Mouse (Mus musculus): ENCODE measurements at regions not wholly inside any gene's neighbourhood (a gene's known extent, or its start where the extent isn't known, plus 50 kb on each side); places are given as distances from the start of the nearest gene placed in this dataset.
A peak's percentile ranks its signal among the peaks of the same experiment; 100 is the strongest.
"Not testable (repeated sequence)": the region's sequence is repeated elsewhere in the genome, so short reads cannot be mapped to it uniquely, and the experiment has no call there.

DNA sequence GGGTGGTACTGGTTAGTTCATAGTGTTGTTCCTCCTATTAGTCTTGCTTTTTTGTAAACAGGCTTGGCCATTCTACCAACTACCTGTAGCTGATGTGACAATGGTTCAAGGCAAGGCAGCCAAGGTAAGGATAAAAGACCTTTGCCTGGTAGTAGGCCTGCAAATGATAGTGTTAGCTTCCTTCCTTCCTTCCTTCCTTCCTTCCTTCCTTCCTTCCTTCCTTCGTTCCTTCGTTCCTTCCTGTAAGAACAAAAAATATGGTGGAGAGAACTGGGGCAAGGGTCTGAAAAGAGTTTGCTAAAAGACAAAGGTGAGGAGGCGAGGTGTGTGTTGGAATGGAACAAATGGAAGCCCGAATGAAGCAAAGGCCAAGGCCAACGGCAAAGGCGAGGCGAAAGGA lies 84.8 kb upstream of the Ezh2 start:
- H3K27ac ChIP-seq (ENCODE audit: low read depth, low read length); DNase-seq (ENCODE audit: low spot score); ATAC-seq (replicated peaks; ENCODE audit: low FRiP score); H3K9ac ChIP-seq (ENCODE audit: low read length); H3K4me1 ChIP-seq (replicated peaks; ENCODE audit: control insufficient read depth, insufficient read depth, low read length); H3K4me3 ChIP-seq (ENCODE audit: low read depth, low read length); H3K4me2 ChIP-seq (ENCODE audit: low read depth, low read length, severe bottlenecking); H3K9me3 ChIP-seq (ENCODE audit: control insufficient read depth, low read length); H3K27me3 ChIP-seq (ENCODE audit: control insufficient read depth, insufficient read depth, low read length); H3K36me3 ChIP-seq (ENCODE audit: control insufficient read depth, insufficient read depth, low read length): not testable (repeated sequence)
- 59% methylated on average over 2 of the region's 7 CpGs for WGBS

DNA sequence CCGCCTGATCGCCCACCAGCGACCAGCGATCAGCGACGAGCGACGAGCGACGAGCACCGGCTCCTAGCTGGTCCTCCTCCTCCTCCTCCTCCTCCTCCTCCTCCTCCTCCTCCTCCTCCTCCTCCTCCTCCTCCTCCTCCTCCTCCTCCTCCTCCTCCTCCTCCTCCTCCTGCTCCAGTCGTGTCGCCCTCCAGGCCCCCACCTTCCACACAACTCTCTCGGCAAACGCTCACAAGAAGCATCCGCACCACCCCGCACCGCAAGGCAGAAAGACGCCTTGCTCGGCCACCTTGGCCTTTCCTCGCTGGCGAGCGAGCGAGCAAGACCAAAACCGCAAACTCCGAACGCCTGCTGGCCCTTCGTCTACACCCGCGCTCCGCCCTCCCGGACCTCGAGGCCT lies 77.6 kb upstream of the Ezh2 start:
- not testable (repeated sequence) for H3K9ac ChIP-seq (ENCODE audit: low read length); H3K36me3 ChIP-seq (ENCODE audit: control insufficient read depth, insufficient read depth, low read length); ATAC-seq (replicated peaks; ENCODE audit: low FRiP score); DNase-seq (ENCODE audit: low spot score); H3K9me3 ChIP-seq (ENCODE audit: control insufficient read depth, low read length); H3K27ac ChIP-seq (ENCODE audit: low read depth, low read length); H3K4me1 ChIP-seq (replicated peaks; ENCODE audit: control insufficient read depth, insufficient read depth, low read length); H3K27me3 ChIP-seq (ENCODE audit: control insufficient read depth, insufficient read depth, low read length)
- Histone ChIP-seq H3K4me2 (ENCODE audit: low read depth, low read length, severe bottlenecking) (peak overlapping the region; percentile 35; the same call in 1 of the 2 replicates), H3K4me3 (ENCODE audit: low read depth, low read length) (peak overlapping the region; percentile 14; the same call in 1 of the 2 replicates)
- 37% methylated on average over 3 of the region's 33 CpGs for WGBS

DNA sequence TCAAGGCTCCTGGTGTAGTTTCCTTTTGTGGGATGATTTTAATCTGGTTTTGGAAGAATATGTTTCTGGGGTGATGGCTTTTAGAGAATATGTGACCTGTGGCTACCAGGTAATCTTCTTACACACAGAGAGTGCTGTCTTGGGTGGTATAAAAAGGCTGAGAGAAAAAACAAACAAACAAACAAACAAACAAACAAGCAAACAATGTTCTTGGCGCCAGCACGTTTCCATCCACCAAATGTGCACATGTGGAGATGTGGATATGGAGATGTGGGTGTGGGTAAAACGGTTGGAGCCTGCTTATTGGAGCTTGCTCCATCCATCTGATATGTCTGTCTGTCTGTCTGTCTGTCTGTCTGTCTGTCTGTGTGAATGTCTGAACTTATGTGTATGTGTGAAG lies 57.7 kb upstream of the Ezh2 start:
- not testable (repeated sequence) for H3K27me3 ChIP-seq (ENCODE audit: control insufficient read depth, insufficient read depth, low read length); H3K9ac ChIP-seq (ENCODE audit: low read length); ATAC-seq (replicated peaks; ENCODE audit: low FRiP score); H3K4me3 ChIP-seq (ENCODE audit: low read depth, low read length); H3K9me3 ChIP-seq (ENCODE audit: control insufficient read depth, low read length); H3K4me2 ChIP-seq (ENCODE audit: low read depth, low read length, severe bottlenecking); H3K27ac ChIP-seq (ENCODE audit: low read depth, low read length); H3K36me3 ChIP-seq (ENCODE audit: control insufficient read depth, insufficient read depth, low read length); DNase-seq (ENCODE audit: low spot score); H3K4me1 ChIP-seq (replicated peaks; ENCODE audit: control insufficient read depth, insufficient read depth, low read length)
- 65% methylated on average over 2 of the region's 3 CpGs for WGBS

DNA sequence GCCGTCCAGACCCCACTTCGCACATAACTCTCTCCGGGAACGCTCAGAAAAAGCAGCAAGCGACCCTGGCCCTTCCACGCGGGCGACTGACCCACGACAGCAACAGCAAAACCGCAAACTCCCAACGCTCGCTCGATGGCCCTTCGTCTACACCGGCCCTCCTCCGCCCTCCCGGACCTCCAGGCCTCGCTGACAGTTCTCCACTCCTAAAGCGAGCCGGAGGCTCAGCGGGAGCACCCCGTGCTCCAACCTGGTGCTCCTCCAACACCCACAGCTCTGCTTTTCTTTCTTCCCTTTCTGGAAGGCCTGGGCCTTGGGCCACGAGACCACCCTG lies 56.2 kb upstream of the Ezh2 start:
- not testable (repeated sequence) for H3K27ac ChIP-seq (ENCODE audit: low read depth, low read length); ATAC-seq (replicated peaks; ENCODE audit: low FRiP score)

GRCm38 (mm10) chr6:47650463-47651384 lies 55.6 kb upstream of the Ezh2 start:
- H3K36me3 ChIP-seq (ENCODE audit: control insufficient read depth, insufficient read depth, low read length): no peaks in the 10 kb centered on the region
- WGBS: 3% methylated on average over 46 of the region's 46 CpGs
- peak; percentile 97 for DNase-seq (ENCODE audit: low spot score)
- H3K4me3 ChIP-seq (ENCODE audit: low read depth, low read length): peak overlapping the region; percentile 49
- peak overlapping the region; percentile 48 for H3K9ac ChIP-seq (ENCODE audit: low read length)
- no peaks in the 10 kb centered on the region for H3K4me1 ChIP-seq (replicated peaks; ENCODE audit: control insufficient read depth, insufficient read depth, low read length)
- peak; percentile 98 for ATAC-seq (replicated peaks; ENCODE audit: low FRiP score)
- H3K27ac ChIP-seq (ENCODE audit: low read depth, low read length): no peak overlapping the region
- no peaks in the 10 kb centered on the region for H3K27me3 ChIP-seq (ENCODE audit: control insufficient read depth, insufficient read depth, low read length)
- no peaks in the 10 kb centered on the region for H3K9me3 ChIP-seq (ENCODE audit: control insufficient read depth, low read length)
- peak overlapping the region; percentile 54 for H3K4me2 ChIP-seq (ENCODE audit: low read depth, low read length, severe bottlenecking)

More for the DNA sequence above, 56.2 kb upstream of the Ezh2 start:
- H3K27me3 ChIP-seq (ENCODE audit: control insufficient read depth, insufficient read depth, low read length); DNase-seq (ENCODE audit: low spot score); H3K36me3 ChIP-seq (ENCODE audit: control insufficient read depth, insufficient read depth, low read length); H3K9me3 ChIP-seq (ENCODE audit: control insufficient read depth, low read length); H3K4me1 ChIP-seq (replicated peaks; ENCODE audit: control insufficient read depth, insufficient read depth, low read length): not testable (repeated sequence)
- H3K4me2 ChIP-seq (ENCODE audit: low read depth, low read length, severe bottlenecking): peak overlapping the region; percentile 54
- WGBS: 2% methylated on average over 22 of the region's 23 CpGs
- peak overlapping the region; percentile 49 for H3K4me3 ChIP-seq (ENCODE audit: low read depth, low read length)
- H3K9ac ChIP-seq (ENCODE audit: low read length): peak overlapping the region; percentile 48

DNA sequence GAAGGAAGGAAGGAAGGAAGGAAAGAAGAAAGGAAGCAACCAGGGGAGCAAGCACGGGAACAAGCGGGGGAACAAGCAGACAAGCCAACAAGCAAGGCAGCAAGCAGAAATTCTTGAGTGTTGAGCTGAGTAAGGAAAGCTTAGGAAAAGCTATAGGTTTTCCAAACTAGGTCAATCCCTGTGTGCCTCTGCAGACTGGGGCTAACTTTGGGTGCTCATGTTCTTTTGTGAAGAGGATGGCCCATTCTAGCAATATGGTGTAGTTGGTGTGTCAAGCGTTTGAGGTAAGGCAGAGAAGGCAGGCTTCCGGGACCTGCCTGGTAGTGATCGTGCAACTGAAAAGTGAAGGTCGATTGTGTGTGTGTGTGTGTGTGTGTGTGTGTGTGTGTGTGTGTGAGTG lies 54.8 kb upstream of the Ezh2 start:
- WGBS: 91% methylated on average over 6 of the region's 6 CpGs
- no peak for ATAC-seq (replicated peaks; ENCODE audit: low FRiP score)
- no peak overlapping the region for H3K4me3 ChIP-seq (ENCODE audit: low read depth, low read length)

DNA sequence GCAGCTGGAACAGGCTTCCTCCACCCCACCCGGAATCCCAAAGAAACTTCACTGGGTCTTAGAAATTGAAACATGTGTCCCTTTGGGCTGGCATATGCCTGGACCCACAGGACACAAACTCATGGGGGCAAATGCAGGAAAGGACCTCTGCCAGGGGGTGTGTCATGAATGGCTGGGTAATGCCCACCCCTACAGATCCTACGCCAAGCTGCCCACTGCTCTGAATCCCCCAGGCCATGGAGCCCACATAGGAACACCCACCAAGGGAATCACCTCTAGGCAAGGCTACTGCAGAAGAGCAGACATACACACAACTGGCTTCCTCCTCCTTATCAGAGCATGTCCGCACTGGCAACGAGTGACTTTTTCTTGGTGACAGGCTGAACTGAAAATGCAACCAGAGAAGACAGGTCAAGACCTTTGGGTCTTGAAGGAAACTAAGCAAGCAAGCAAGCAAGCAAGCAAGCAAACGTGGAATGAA lies 54.4 kb upstream of the Ezh2 start:
- Histone ChIP-seq H3K9ac (ENCODE audit: low read length) (no peak overlapping the region), H3K36me3 (ENCODE audit: control insufficient read depth, insufficient read depth, low read length) (no peaks in the 10 kb centered on the region), H3K4me2 (ENCODE audit: low read depth, low read length, severe bottlenecking) (no peak overlapping the region), H3K4me3 (ENCODE audit: low read depth, low read length) (no peak overlapping the region), H3K4me1 (replicated peaks; ENCODE audit: control insufficient read depth, insufficient read depth, low read length) (no peaks in the 10 kb centered on the region), H3K27me3 (ENCODE audit: control insufficient read depth, insufficient read depth, low read length) (no peaks in the 10 kb centered on the region), H3K9me3 (ENCODE audit: control insufficient read depth, low read length) (no peaks in the 10 kb centered on the region), H3K27ac (ENCODE audit: low read depth, low read length) (no peak overlapping the region)
- ATAC-seq (replicated peaks; ENCODE audit: low FRiP score) (no peak), DNase-seq (ENCODE audit: low spot score) (no peak)
- WGBS: 81% methylated on average over 5 of the region's 5 CpGs

More for the DNA sequence above, 54.8 kb upstream of the Ezh2 start:
- no peak overlapping the region for H3K27ac ChIP-seq (ENCODE audit: low read depth, low read length)
- no peaks in the 10 kb centered on the region for H3K4me1 ChIP-seq (replicated peaks; ENCODE audit: control insufficient read depth, insufficient read depth, low read length)
- no peaks in the 10 kb centered on the region for H3K9me3 ChIP-seq (ENCODE audit: control insufficient read depth, low read length)
- H3K4me2 ChIP-seq (ENCODE audit: low read depth, low read length, severe bottlenecking): no peak overlapping the region
- H3K36me3 ChIP-seq (ENCODE audit: control insufficient read depth, insufficient read depth, low read length): no peaks in the 10 kb centered on the region
- DNase-seq (ENCODE audit: low spot score): no peak
- H3K9ac ChIP-seq (ENCODE audit: low read length): no peak overlapping the region
- no peaks in the 10 kb centered on the region for H3K27me3 ChIP-seq (ENCODE audit: control insufficient read depth, insufficient read depth, low read length)

- no peak overlapping the region for H3K4me3 ChIP-seq (ENCODE audit: low read depth, low read length)
- no peak for DNase-seq (ENCODE audit: low spot score)
- H3K36me3 ChIP-seq (ENCODE audit: control insufficient read depth, insufficient read depth, low read length): no peaks in the 10 kb centered on the region
- no peak overlapping the region for H3K27ac ChIP-seq (ENCODE audit: low read depth, low read length)
- no peak for ATAC-seq (replicated peaks; ENCODE audit: low FRiP score)
- H3K27me3 ChIP-seq (ENCODE audit: control insufficient read depth, insufficient read depth, low read length): no peaks in the 10 kb centered on the region
- no peak overlapping the region for H3K9ac ChIP-seq (ENCODE audit: low read length)
- no peaks in the 10 kb centered on the region for H3K9me3 ChIP-seq (ENCODE audit: control insufficient read depth, low read length)
- 77% methylated on average over 4 of the region's 5 CpGs for WGBS
- H3K4me2 ChIP-seq (ENCODE audit: low read depth, low read length, severe bottlenecking): no peak overlapping the region
- H3K4me1 ChIP-seq (replicated peaks; ENCODE audit: control insufficient read depth, insufficient read depth, low read length): no peaks in the 10 kb centered on the region
These were observed 53.8 kb upstream of the Ezh2 start for GRCm38 (mm10) chr6:47648899-47649298.

DNA sequence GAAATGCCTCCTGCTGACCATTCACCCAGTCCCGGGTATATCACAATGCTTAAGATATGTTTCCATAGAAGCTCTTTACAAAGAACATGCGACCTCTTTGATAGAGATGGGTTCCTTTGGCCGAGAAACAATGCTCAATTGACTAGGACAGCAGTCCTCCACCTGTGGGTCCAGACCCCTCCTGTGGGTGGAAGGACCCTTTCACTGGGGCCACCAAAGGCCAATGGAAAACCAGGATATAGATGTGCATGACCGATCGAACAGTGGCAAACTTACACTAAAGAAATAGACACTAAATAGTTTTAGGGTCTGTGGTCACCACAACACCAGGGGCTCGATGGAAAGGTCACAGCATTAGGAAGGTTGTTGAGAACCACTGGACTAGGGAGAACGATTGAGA lies 53.2 kb upstream of the Ezh2 start:
- no peak for ATAC-seq (replicated peaks; ENCODE audit: low FRiP score)
- no peak for DNase-seq (ENCODE audit: low spot score)
- H3K9ac ChIP-seq (ENCODE audit: low read length): no peak overlapping the region
- no peaks in the 10 kb centered on the region for H3K27me3 ChIP-seq (ENCODE audit: control insufficient read depth, insufficient read depth, low read length)
- H3K9me3 ChIP-seq (ENCODE audit: control insufficient read depth, low read length): no peaks in the 10 kb centered on the region
- WGBS: 91% methylated on average over 7 of the region's 7 CpGs
- no peak overlapping the region for H3K4me3 ChIP-seq (ENCODE audit: low read depth, low read length)
- H3K27ac ChIP-seq (ENCODE audit: low read depth, low read length): no peak overlapping the region
- H3K4me2 ChIP-seq (ENCODE audit: low read depth, low read length, severe bottlenecking): no peak overlapping the region
- no peaks in the 10 kb centered on the region for H3K36me3 ChIP-seq (ENCODE audit: control insufficient read depth, insufficient read depth, low read length)
- no peaks in the 10 kb centered on the region for H3K4me1 ChIP-seq (replicated peaks; ENCODE audit: control insufficient read depth, insufficient read depth, low read length)

Data from forebrain, embryonic 11.5 days (tissue).